8 mouse cellular contexts compared by ENCODE assay signal in the genomic region with DNA sequence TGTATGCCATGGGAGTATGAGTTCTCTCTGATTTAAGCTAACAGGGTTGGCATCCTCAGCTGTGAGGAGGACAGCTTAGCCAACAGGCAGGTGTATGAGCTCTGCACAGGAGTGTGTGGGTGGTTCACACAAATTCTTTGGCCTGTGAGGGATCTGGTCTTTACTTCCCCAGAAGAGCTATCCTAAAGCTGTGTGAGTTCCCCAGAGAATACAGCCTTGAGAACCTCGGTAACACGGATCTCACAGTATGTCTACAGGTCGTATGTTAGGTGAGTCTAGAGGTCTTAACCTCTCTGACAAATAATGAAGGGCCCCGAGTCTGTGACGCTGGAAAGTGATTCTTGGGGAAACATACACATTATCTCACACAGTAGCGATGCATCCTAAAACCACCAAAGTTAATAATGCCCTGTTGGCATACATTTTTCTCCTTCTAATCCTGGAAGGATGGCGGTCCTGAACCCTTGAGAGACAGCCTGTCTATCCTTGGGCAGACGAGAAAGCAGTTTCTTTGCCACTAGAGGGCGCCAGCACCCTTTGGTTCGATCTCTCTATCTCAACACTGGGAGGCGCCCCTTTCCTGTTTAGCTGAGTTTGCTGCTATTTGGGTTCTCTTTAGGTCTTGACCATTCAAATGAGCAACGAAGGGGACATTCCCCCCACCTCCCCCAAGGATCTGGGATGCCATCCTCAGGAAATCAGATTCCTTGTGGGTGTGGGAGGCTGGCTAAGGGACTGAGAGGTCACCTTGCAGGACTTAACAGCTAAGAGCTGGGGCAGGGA. TPM values are rescaled to one million over a fixed set of nuclear protein-coding genes. Genes with fewer than 3 reads are reported as not detected.
A peak's percentile ranks its signal among the peaks of the same experiment; 100 is the strongest.
DNase-seq lines count a peak whose midpoint lies in the region; ATAC-seq and TF ChIP-seq lines count a peak whose summit lies in the region.

No protein-coding gene starts in this region.

- H3K4me1 ChIP-seq in heart, embryonic 11.5 days (ENCODE audit: control insufficient read depth, insufficient read depth, low read length) = peaks cover 8% of the 10 kb centered on the region; the same call in 1 of the 2 replicates
- H3K4me1 ChIP-seq in limb, embryonic 12.5 days (replicated peaks) = peaks cover 4% of the 10 kb centered on the region; the same call in 1 of the 2 replicates
- no peaks in the 10 kb centered on the region for H3K4me1 ChIP-seq in midbrain, embryonic 14.5 days (ENCODE audit: control insufficient read depth, insufficient read depth, low read length)
- peaks cover 2% of the 10 kb centered on the region; the same call in 1 of the 2 replicates for H3K4me1 ChIP-seq in spleen, adult 2 months (ENCODE audit: control insufficient read depth, insufficient read depth, insufficient read length)

- peak; percentile 99 for TF ChIP-seq CTCF in spleen, adult 2 months (IDR thresholded peaks at IDR 0.05; ENCODE audit: extremely low read depth, insufficient read depth, insufficient read length, insufficient replicate concordance)

- no peak overlapping the region for H3K4me2 ChIP-seq in heart, embryonic 11.5 days
- H3K4me2 ChIP-seq in limb, embryonic 12.5 days = no peak overlapping the region
- no peak overlapping the region for H3K4me2 ChIP-seq in midbrain, embryonic 14.5 days (ENCODE audit: low read length)

- WGBS in heart, embryonic 11.5 days (ENCODE audit: insufficient replicate concordance) = 16% methylated on average over 12 of the region's 12 CpGs
- 17% methylated on average over 12 of the region's 12 CpGs for WGBS in limb, embryonic 12.5 days
- 17% methylated on average over 12 of the region's 12 CpGs for WGBS in midbrain, embryonic 14.5 days
- WGBS in spleen, adult 2 months = 20% methylated on average over 12 of the region's 12 CpGs

- no peak for ATAC-seq in heart, embryonic 11.5 days (replicated peaks; ENCODE audit: insufficient number of reproducible peaks, low FRiP score, low TSS enrichment)
- ATAC-seq in granulocyte monocyte progenitor cell, adult 5-6 weeks (replicated peaks; ENCODE audit: poor library complexity, severe bottlenecking) = peak; percentile 72
- peak; percentile 80 for ATAC-seq in limb, embryonic 12.5 days (ENCODE audit: insufficient number of reproducible peaks, insufficient read depth, low FRiP score, low TSS enrichment, low read depth)
- peak; percentile 63; the same call in 1 of the 2 replicates for ATAC-seq in midbrain, embryonic 14.5 days (ENCODE audit: low FRiP score, low TSS enrichment)

- no peak for TF ChIP-seq POLR2A in spleen, adult 2 months (IDR thresholded peaks at IDR 0.05; ENCODE audit: low read depth, low read length)

- no peaks in the 10 kb centered on the region for H3K9me3 ChIP-seq in heart, embryonic 11.5 days (replicated peaks; ENCODE audit: control insufficient read depth, low read length)
- no peaks in the 10 kb centered on the region for H3K9me3 ChIP-seq in limb, embryonic 12.5 days
- no peaks in the 10 kb centered on the region for H3K9me3 ChIP-seq in midbrain, embryonic 14.5 days (ENCODE audit: control insufficient read depth, low read length)

- H3K4me3 ChIP-seq in heart, embryonic 11.5 days (ENCODE audit: low read depth, low read length) = no peak overlapping the region
- H3K4me3 ChIP-seq in limb, embryonic 12.5 days (replicated peaks) = no peak overlapping the region
- H3K4me3 ChIP-seq in midbrain, embryonic 14.5 days (replicated peaks; ENCODE audit: low read depth, low read length) = no peak overlapping the region
- H3K4me3 ChIP-seq in spleen, adult 2 months (ENCODE audit: extremely low read depth, insufficient read depth, insufficient read length) = no peak overlapping the region

- peaks cover 6% of the 10 kb centered on the region; the same call in 1 of the 2 replicates for H3K27me3 ChIP-seq in heart, embryonic 11.5 days (ENCODE audit: control insufficient read depth, insufficient read depth, low read length)
- peaks cover 9% of the 10 kb centered on the region for H3K27me3 ChIP-seq in limb, embryonic 12.5 days
- H3K27me3 ChIP-seq in midbrain, embryonic 14.5 days (ENCODE audit: control insufficient read depth, insufficient read depth, low read length) = no peaks in the 10 kb centered on the region
- no peaks in the 10 kb centered on the region for H3K27me3 ChIP-seq in spleen, adult 2 months (ENCODE audit: control insufficient read depth, insufficient read depth, low read length)

- peak; percentile 98 for DNase-seq in heart, adult 11 months
- DNase-seq in embryo, embryonic 9.5 days (ENCODE audit: extremely low spot score) = peak; percentile 87
- DNase-seq in kidney, adult 18-20 months = peak; percentile 94
- peak; percentile 97 for DNase-seq in midbrain, embryonic 14.5 days
- DNase-seq in spleen, adult 2 months (ENCODE audit: low read depth in 1 of 2, low spot score in 2 of 2) = peak; percentile 72 to 82

- H3K9ac ChIP-seq in heart, embryonic 11.5 days (ENCODE audit: low read depth, low read length) = no peak overlapping the region
- no peak overlapping the region for H3K9ac ChIP-seq in limb, embryonic 12.5 days (replicated peaks)
- no peak overlapping the region for H3K9ac ChIP-seq in midbrain, embryonic 14.5 days (replicated peaks; ENCODE audit: low read length)

- no peaks in the 10 kb centered on the region for H3K36me3 ChIP-seq in heart, embryonic 11.5 days (ENCODE audit: control insufficient read depth, insufficient read depth, low read length)
- H3K36me3 ChIP-seq in limb, embryonic 12.5 days = no peaks in the 10 kb centered on the region
- no peaks in the 10 kb centered on the region for H3K36me3 ChIP-seq in midbrain, embryonic 14.5 days (ENCODE audit: control insufficient read depth, insufficient read depth, low read length)
- no peaks in the 10 kb centered on the region for H3K36me3 ChIP-seq in spleen, adult 2 months (ENCODE audit: control insufficient read depth, insufficient read depth, low read length)

- H3K27ac ChIP-seq in heart, embryonic 11.5 days (ENCODE audit: low read depth, low read length) = no peak overlapping the region
- H3K27ac ChIP-seq in limb, embryonic 12.5 days = no peak overlapping the region
- no peak overlapping the region for H3K27ac ChIP-seq in midbrain, embryonic 14.5 days (replicated peaks; ENCODE audit: low read depth, low read length)
- no peak overlapping the region for H3K27ac ChIP-seq in spleen, adult 2 months (ENCODE audit: insufficient read depth, low read length)

RNA-seq across cellular contexts. Expression of gene Psen2, which starts 5.2 kb away (rescaled TPM):
- polyA plus RNA-seq in heart, embryonic 11.5 days (2014; fragmentation: Nextera tagmentation; extraction: Ambion mirVana) = 14.7 and 17.3 TPM in 2 replicates
- total RNA-seq in granulocyte monocyte progenitor cell, adult 5-6 weeks (2014; fragmentation: Nextera tagmentation) = 25.5 and 27.9 TPM in 2 replicates
- total RNA-seq in granulocyte monocyte progenitor cell, adult 5-6 weeks (2017) = 19.6 and 24.5 TPM in 2 replicates
- polyA plus RNA-seq in limb, embryonic 12.5 days (2016; fragmentation: Nextera tagmentation; extraction: Ambion mirVana) = 10.3 and 10.7 TPM in 2 replicates
- 12.9 and 13.7 TPM in 2 replicates for polyA plus RNA-seq in midbrain, embryonic 14.5 days (2014; fragmentation: Nextera tagmentation; extraction: Ambion mirVana)
- polyA plus RNA-seq in spleen, adult 2 months (2012; rRNA removed) = 93.6 and 101 TPM in 2 replicates
